Mouse (Mus musculus) liver, embryonic 11.5 days (tissue): ENCODE measurements around the gene BC052040. TPM values are rescaled to one million over a fixed set of nuclear protein-coding genes. Genes with fewer than 3 reads are reported as not detected.

Source experiments
- ATAC-seq: fragments of 200-750 bp; cut with Nextera tagmentation; replicated peaks from 2 replicates; pipeline ENCODE4 v1.8.0; 2017; ENCODE audit warnings: moderate number of reproducible peaks, mild to moderate bottlenecking, moderate TSS enrichment, moderate library complexity; ENCODE audit not compliant: low FRiP score
- DNase-seq: peaks from one replicate; pipeline ENCODE4 v3.0.0-alpha.2; 2017; ENCODE audit warnings: low spot score
- H3K27ac ChIP-seq: fragments of 300-500 bp; sonication (generic); 2 replicates; pipeline ENCODE4 v1.5.1; 2014; ENCODE audit warnings: mild to moderate bottlenecking, low read depth, low read length, control low read depth
- H3K27me3 ChIP-seq: fragments of 300-500 bp; sonication (generic); replicated peaks from 2 replicates; pipeline ENCODE4 v1.6.1; 2014; ENCODE audit warnings: low read length, mixed read lengths; ENCODE audit not compliant: control insufficient read depth, insufficient read depth
- H3K36me3 ChIP-seq: fragments of 300-500 bp; sonication (generic); 2 replicates; pipeline ENCODE4 v1.6.1; 2014; ENCODE audit warnings: mild to moderate bottlenecking, low read length, moderate library complexity, mixed read lengths; ENCODE audit not compliant: control insufficient read depth, insufficient read depth
- H3K4me1 ChIP-seq: fragments of 300-500 bp; sonication (generic); replicated peaks from 2 replicates; pipeline ENCODE4 v1.6.1; 2014; ENCODE audit warnings: low read length, mixed read lengths; ENCODE audit not compliant: control insufficient read depth, insufficient read depth
- H3K4me2 ChIP-seq: fragments of 300-500 bp; sonication (generic); 2 replicates; pipeline ENCODE4 v1.6.1; 2014; ENCODE audit warnings: mild to moderate bottlenecking, control low read depth, moderate library complexity
- H3K4me3 ChIP-seq: fragments of 300-500 bp; sonication (generic); 2 replicates; pipeline ENCODE4 v1.5.1; 2014; ENCODE audit warnings: low read depth, low read length, control low read depth
- H3K9ac ChIP-seq: fragments of 300-500 bp; sonication (generic); 2 replicates; pipeline ENCODE4 v1.6.1; 2014; ENCODE audit warnings: low read depth, low read length, control low read depth
- H3K9me3 ChIP-seq: fragments of 300-500 bp; sonication (generic); 2 replicates; pipeline ENCODE4 v1.6.1; 2016; ENCODE audit warnings: low read length, inconsistent platforms, mixed read lengths; ENCODE audit not compliant: control insufficient read depth
- WGBS: fragments of 180-500 bp; shearing (Covaris S2); extraction: QIAGEN DNeasy Blood & Tissue Kit; methylation state at CpG from one replicate; pipeline ENCODE4 v1.1.7; 2014; 5-methylcytosine and 5-hydroxymethylcytosine counted together
- polyA plus RNA-seq: library from polyadenylated mRNA; unstranded; fragments of >200 nt; fragmentation: Nextera tagmentation; extraction: Ambion mirVana; gene quantifications from 2 replicates; pipeline ENCODE4 v1.2.1, GENCODE M21; 2014

Gene BC052040
- polyA plus RNA-seq, 1 experiment from 2014 or later = 13.9 TPM

GRCm38 (mm10) chr2:115610092-115610491 is 28.6 kb downstream of the BC052040 start:
- H3K9ac ChIP-seq = no peak overlapping the region
- 44% methylated on average over 2 of the region's 2 CpGs for WGBS
- no peaks in the 10 kb centered on the region for H3K27me3 ChIP-seq
- H3K9me3 ChIP-seq = no peaks in the 10 kb centered on the region
- H3K4me2 ChIP-seq = no peak overlapping the region
- DNase-seq (no peak), ATAC-seq (0 out of 2 replicates have a peak, but pooled peaks have one; percentile 47)
- peaks cover 8% of the 10 kb centered on the region; the same call in 1 of the 2 replicates for H3K4me1 ChIP-seq
- H3K4me3 ChIP-seq = no peak overlapping the region
- no peak overlapping the region for H3K27ac ChIP-seq
- no peaks in the 10 kb centered on the region for H3K36me3 ChIP-seq

GRCm38 (mm10) chr2:115610503-115610902 is 29.0 kb downstream of the BC052040 start:
- Histone ChIP-seq H3K27me3 (no peaks in the 10 kb centered on the region), H3K36me3 (no peaks in the 10 kb centered on the region), H3K27ac (no peak overlapping the region), H3K9me3 (no peaks in the 10 kb centered on the region), H3K4me1 (peaks cover 8% of the 10 kb centered on the region; the same call in 1 of the 2 replicates), H3K4me3 (no peak overlapping the region), H3K9ac (no peak overlapping the region), H3K4me2 (no peak overlapping the region)
- DNase-seq (no peak), ATAC-seq (no peak)
- 88% methylated on average over 6 of the region's 6 CpGs for WGBS

- no peak overlapping the region for H3K4me2 ChIP-seq
- no peak overlapping the region for H3K9ac ChIP-seq
- H3K27ac ChIP-seq = no peak overlapping the region
- WGBS = 80% methylated on average over 3 of the region's 3 CpGs
- no peak for ATAC-seq
- H3K4me3 ChIP-seq = no peak overlapping the region
- H3K36me3 ChIP-seq = no peaks in the 10 kb centered on the region
- H3K4me1 ChIP-seq = peaks cover 5% of the 10 kb centered on the region; the same call in 1 of the 2 replicates
- H3K27me3 ChIP-seq = no peaks in the 10 kb centered on the region
- DNase-seq = no peak
- H3K9me3 ChIP-seq = no peaks in the 10 kb centered on the region
Observed at GRCm38 (mm10) chr2:115613830-115614520, 32.5 kb downstream of the BC052040 start.

GRCm38 (mm10) chr2:115628471-115628870 is 47.0 kb downstream of the BC052040 start:
- Histone ChIP-seq H3K27me3 (no peaks in the 10 kb centered on the region), H3K36me3 (no peaks in the 10 kb centered on the region), H3K4me3 (no peak overlapping the region), H3K4me1 (no peaks in the 10 kb centered on the region), H3K4me2 (no peak overlapping the region), H3K9ac (no peak overlapping the region), H3K27ac (no peak overlapping the region), H3K9me3 (no peaks in the 10 kb centered on the region)
- ATAC-seq (no peak), DNase-seq (no peak)
- WGBS = 80% methylated on average over 4 of the region's 4 CpGs

- no peak for ATAC-seq
Observed at GRCm38 (mm10) chr2:115631031-115631434, 49.5 kb downstream of the BC052040 start.

GRCm38 (mm10) chr2:115631826-115632225 is 50.3 kb downstream of the BC052040 start:
- H3K4me1 ChIP-seq = no peaks in the 10 kb centered on the region
- WGBS = 90% methylated on average over 4 of the region's 4 CpGs
- no peak overlapping the region for H3K4me3 ChIP-seq
- no peaks in the 10 kb centered on the region for H3K36me3 ChIP-seq
- H3K9ac ChIP-seq = no peak overlapping the region
- DNase-seq = no peak
- ATAC-seq = no peak
- no peaks in the 10 kb centered on the region for H3K9me3 ChIP-seq
- no peaks in the 10 kb centered on the region for H3K27me3 ChIP-seq
- no peak overlapping the region for H3K4me2 ChIP-seq
- no peak overlapping the region for H3K27ac ChIP-seq

More at GRCm38 (mm10) chr2:115631031-115631434, 49.5 kb downstream of the BC052040 start:
- Histone ChIP-seq H3K36me3 (no peaks in the 10 kb centered on the region), H3K9ac (no peak overlapping the region), H3K4me2 (no peak overlapping the region), H3K4me1 (no peaks in the 10 kb centered on the region), H3K27me3 (no peaks in the 10 kb centered on the region), H3K4me3 (no peak overlapping the region), H3K9me3 (no peaks in the 10 kb centered on the region), H3K27ac (no peak overlapping the region)
- 85% methylated on average over 5 of the region's 5 CpGs for WGBS
- DNase-seq = no peak

- ATAC-seq (no peak), DNase-seq (no peak)
- no peak overlapping the region for H3K4me2 ChIP-seq
- H3K4me3 ChIP-seq = no peak overlapping the region
- WGBS = 85% methylated on average over 2 of the region's 2 CpGs
- no peaks in the 10 kb centered on the region for H3K4me1 ChIP-seq
- H3K9ac ChIP-seq = no peak overlapping the region
- H3K27ac ChIP-seq = no peak overlapping the region
- no peaks in the 10 kb centered on the region for H3K36me3 ChIP-seq
- H3K27me3 ChIP-seq = no peaks in the 10 kb centered on the region
- H3K9me3 ChIP-seq = no peaks in the 10 kb centered on the region
Observed at GRCm38 (mm10) chr2:115650203-115650602, 68.7 kb downstream of the BC052040 start.

- H3K27me3 ChIP-seq = no peaks in the 10 kb centered on the region
- no peaks in the 10 kb centered on the region for H3K9me3 ChIP-seq
- DNase-seq = no peak
- H3K36me3 ChIP-seq = no peaks in the 10 kb centered on the region
- WGBS = 89% methylated on average over 8 of the region's 8 CpGs
- H3K9ac ChIP-seq = no peak overlapping the region
- no peaks in the 10 kb centered on the region for H3K4me1 ChIP-seq
- H3K4me3 ChIP-seq = no peak overlapping the region
- H3K27ac ChIP-seq = no peak overlapping the region
- no peak for ATAC-seq
- no peak overlapping the region for H3K4me2 ChIP-seq
Observed at GRCm38 (mm10) chr2:115659712-115660111, 78.2 kb downstream of the BC052040 start.
